Mouse (Mus musculus): Measurements from ENCODE around the gene Jchain. TPM values are rescaled to one million over a fixed set of nuclear protein-coding genes. Genes with fewer than 3 reads are reported as not detected.

Jchain gene
- polyA plus RNA-seq, 2 experiments from 2014 or later, result 5.6 TPM; not detected in 1

DNA sequence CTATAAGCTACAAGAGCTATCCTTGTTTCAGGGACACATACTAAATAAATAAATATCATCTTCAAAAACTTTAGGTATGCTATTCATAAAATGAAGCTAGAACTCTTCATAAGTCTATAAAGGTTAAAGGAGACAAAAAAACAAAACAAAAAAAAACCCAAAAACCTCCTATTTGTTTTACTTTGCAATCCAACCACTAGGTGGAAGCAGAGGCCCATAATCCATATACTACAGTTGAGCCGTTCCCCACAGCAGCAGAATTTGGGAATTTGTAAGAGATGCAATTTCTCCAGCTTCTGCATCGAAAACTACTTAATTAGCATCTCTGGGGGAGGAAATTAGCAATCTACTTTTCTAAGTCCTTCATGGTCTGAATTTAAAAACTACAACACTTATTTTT is 8.5 kb downstream of the Jchain start:
- ATAC-seq, result peak; percentile 84

DNA sequence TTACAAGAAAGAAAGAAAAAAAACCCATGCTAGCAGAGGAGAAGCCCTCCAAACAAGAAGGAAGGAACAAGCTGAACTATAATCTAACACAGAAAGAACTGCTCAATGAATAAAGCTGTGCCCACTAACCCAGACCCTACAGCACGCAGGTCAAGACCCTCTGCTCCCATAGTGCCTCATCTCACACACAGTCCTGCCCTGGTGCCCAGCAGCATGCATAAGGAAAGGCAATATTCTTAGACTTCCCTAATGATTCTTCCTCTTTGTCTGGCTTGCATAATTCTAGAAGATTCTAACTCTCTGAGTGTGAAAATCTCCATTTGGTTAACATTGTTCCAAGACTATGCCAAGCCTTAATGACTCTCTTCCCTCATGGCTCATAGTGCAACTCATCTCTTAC is 18.7 kb downstream of the Jchain start:
- no peak for ATAC-seq

DNA sequence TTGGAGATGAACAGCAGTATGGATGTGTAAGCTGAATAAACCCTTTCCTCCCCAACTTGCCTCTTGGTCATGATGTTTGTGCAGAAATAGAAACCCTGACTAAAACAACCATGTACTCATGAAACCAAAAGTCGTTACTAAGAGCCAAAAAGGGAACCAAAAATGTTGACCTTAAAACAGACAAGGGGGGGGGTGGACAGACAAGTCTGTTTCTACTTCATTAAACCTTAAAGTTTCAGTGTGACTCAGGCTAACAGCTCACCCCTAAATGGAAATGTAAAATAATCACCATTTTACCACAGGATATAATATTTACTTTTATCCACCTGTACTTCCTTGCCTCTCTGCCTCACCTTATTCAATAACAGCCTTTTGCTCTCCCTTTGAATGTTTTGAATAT is 19.1 kb downstream of the Jchain start:
- ATAC-seq, result peak; percentile 45

DNA sequence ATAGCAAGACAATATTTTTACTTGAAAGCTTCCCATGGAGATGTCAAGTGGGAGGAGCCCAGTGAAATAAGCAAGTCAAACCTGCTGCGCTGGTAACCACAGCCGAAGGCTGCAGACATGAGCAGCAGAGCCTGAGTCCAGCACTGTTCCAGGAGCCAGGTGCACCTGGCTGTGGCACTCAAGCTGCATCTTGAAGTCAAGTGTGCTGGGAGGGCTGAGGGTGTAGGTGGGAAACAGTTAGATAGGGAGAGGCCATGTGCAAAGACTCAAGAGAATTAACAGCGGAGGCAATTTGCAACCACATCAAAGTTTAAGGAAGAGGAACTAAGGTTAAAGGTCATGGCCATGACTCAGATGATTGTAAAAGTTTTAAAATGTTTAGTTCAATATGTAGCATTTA is 27.9 kb downstream of the Jchain start:
- peak; percentile 83 for ATAC-seq

DNA sequence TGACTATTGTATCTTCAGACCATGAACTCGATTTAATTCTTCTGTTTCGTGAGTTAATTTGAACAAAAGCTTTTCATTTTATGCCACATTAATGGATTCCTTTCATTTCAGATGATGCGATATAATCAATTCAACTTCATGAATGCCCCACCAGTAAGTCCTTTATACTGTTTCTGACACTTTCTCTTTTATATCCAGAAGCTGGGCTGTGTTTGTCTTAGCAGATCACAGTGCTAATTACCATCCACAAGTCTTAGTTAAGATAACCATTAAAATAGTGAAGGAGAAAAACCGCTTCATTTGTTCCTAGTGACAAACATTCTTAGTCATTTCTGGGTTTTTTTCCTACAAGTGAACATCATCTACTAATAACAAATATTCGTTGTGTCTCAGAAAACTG is 36.6 kb downstream of the Jchain start:
- no peak for ATAC-seq

DNA sequence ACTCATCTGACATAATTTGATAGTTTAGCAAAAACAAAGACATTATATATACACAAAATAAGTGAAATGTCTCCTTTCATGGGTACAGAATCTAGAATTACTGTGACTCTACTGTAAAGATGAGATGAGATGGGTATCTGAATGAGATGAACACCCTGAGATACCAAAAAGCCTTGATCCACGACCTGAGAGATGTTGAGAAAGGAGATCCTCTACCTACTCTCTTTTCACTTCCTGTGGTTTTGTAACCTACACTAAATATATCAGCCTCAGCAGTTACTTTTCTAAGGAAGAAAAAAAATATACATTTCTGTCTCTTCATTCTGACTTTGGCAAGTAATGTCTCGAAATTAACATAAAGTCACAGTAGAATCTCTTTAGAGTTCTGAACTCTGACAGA is 38.7 kb downstream of the Jchain start:
- ATAC-seq, result peak; percentile 51

DNA sequence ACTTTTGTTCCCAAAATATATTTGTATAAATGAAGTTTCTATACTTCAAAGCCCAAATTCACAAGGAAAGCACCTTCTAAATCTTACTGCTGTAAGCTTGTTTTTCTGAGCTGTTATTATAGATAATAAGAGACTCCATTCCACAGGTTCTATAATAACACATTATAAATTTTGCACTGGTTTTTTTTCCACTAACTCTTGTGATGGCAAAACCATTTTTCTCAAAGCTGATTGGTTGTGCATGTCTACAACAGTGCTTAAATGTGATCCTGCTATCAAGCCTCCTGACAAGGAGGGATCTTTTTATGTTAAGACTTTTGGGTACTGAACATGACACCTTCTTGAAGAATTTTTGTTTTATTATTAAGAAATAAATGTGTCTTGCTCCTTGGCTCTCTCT is 40.0 kb downstream of the Jchain start, which contains the start of gene Enam:
Gene Enam (plus strand): TSS at position 301 of the 400 bp plus-strand sequence.
- ATAC-seq, result no peak

Other genes starting within 250 kb of the Jchain start
- gene Prol1, start 210.6 kb downstream of the Jchain start, polyA plus RNA-seq (2017; shearing (Covaris generic)), result not detected
- gene Amtn, start 151.8 kb downstream of the Jchain start, polyA plus RNA-seq (2017; shearing (Covaris generic)), result not detected
- under 1 TPM in 1 of 2 experiments, not detected in 1; 0.17 TPM for gene Ambn, start 71.9 kb downstream of the Jchain start, polyA plus RNA-seq (2017; shearing (Covaris generic))
- not detected for gene Enam, start 39.9 kb downstream of the Jchain start, polyA plus RNA-seq (2017; shearing (Covaris generic))
- 10 to 100 TPM; 86.6 to 93.0 TPM for gene Utp3, start 26.6 kb upstream of the Jchain start, polyA plus RNA-seq (2017; shearing (Covaris generic))
- gene Rufy3, start 37.1 kb upstream of the Jchain start, polyA plus RNA-seq (2017; shearing (Covaris generic)), result 1 to 10 TPM; 2.6 to 3.2 TPM
- gene Grsf1, start 148.3 kb upstream of the Jchain start, polyA plus RNA-seq (2017; shearing (Covaris generic)), result 10 to 100 TPM in 1 of 2 experiments, 1 to 10 TPM in 1; 6.4 to 10.0 TPM
- gene Mob1b, start 193.0 kb upstream of the Jchain start, polyA plus RNA-seq (2017; shearing (Covaris generic)), result 10 to 100 TPM; 10.2 to 10.7 TPM
- gene Dck, start 237.1 kb upstream of the Jchain start, polyA plus RNA-seq (2017; shearing (Covaris generic)), result 10 to 100 TPM; 43.9 to 52.1 TPM